Mouse (Mus musculus): ENCODE data around the gene Bin2.
A peak's percentile ranks its signal among the peaks of the same experiment; 100 is the strongest.
"Not testable (repeated sequence)": the region's sequence is repeated elsewhere in the genome, so short reads cannot be mapped to it uniquely, and the experiment has no call there.

The Bin2 gene

DNA sequence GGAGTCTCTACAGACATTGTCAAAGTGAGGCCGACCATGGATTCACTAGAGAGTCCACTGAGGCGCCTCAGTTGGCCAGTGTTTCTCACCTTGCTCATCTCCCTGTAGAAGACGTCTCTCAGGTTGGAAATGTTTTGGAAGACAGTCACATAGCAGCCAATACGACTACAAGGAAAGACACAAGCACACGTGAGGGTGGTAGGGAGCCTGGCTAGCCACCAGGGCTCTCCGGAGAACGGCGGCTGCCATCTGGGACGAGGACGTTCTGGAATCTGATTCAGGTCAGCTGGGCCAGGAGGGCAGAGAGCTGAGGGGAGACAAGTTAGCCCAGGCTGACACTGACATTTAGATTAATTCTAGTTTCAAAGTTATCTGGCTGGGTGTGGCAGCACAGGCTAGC, 19.2 kb downstream of the Bin2 start:
- no peak for DNase-seq (ENCODE audit: low read depth)

DNA sequence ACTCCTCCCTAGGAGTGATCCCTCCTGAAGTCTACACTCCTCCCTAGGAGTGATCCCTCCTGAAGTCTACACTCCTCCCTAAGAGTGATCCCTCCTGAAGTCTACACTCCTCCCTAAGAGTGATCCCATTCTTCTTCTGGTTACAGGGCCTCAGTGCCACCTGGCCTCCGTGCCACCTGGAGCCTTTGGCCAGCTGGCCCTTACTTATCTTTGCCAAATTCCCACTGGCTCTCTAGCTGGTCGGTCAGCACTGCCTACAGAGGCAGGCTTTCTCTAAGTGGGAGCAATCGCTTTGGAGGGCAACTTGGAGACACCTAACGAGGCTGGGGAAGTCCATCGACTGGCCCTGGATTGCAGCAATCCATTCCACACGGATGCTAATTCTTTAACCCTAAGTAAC, 23.2 kb downstream of the Bin2 start:
- DNase-seq (ENCODE audit: low read depth), result no peak

- DNase-seq (ENCODE audit: low read depth), result peak; percentile 70
These were observed 26.9 kb downstream of the Bin2 start for GRCm38 (mm10) chr15:100642451-100642850.

DNA sequence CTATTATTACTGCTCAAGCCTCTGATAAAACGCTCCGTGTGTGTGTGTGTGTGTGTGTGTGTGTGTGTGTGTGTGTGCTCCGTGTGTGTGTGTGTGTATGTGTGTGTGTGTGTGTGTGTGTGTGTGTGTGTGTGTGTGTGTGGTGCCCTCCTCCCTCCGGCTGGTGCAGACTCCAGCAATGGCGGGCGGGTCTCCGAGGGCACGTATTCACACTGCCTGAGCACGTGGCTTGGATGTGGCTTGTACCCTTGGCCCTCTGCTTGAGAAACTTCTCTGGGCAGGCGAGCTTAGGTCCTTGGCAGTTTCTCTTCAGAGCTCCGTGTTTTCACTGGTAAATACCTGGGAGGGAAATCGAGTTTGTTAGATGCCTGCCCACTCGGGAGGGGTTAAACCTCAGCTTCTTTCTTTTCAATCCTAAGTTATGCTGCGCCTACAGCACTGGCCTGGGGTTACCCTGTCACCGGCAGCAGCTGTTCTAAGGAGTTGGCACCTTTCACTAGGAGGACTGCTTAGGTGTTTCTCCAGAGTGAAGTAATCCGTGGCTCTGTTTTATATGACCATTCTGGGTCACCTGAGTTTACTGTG, 28.0 kb downstream of the Bin2 start:
- DNase-seq (ENCODE audit: low read depth), result no peak

GRCm38 (mm10) chr15:100639972-100640750, 29.2 kb downstream of the Bin2 start:
- no peak for DNase-seq (ENCODE audit: low read depth)

DNA sequence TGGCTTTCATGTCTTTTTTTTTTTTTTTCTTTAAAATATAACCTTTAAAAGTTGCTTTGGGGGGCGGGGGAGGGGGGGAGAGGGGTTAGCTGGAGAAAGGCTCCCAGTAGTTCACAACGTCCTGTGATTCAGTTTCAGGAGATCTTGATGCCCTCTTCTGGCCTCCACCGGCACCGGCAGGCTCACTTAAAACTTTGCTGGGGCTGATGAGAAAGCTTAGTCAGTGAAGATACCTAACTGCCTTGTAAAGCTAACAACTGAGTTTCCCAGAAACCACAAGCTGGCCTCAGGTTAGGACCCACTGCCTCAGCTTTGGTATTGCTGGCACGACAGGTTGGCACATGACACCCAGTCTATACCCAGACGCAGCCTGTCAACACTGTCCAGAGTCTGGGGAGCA, 31.7 kb downstream of the Bin2 start:
- DNase-seq (ENCODE audit: low read depth), result peak; percentile 64

DNA sequence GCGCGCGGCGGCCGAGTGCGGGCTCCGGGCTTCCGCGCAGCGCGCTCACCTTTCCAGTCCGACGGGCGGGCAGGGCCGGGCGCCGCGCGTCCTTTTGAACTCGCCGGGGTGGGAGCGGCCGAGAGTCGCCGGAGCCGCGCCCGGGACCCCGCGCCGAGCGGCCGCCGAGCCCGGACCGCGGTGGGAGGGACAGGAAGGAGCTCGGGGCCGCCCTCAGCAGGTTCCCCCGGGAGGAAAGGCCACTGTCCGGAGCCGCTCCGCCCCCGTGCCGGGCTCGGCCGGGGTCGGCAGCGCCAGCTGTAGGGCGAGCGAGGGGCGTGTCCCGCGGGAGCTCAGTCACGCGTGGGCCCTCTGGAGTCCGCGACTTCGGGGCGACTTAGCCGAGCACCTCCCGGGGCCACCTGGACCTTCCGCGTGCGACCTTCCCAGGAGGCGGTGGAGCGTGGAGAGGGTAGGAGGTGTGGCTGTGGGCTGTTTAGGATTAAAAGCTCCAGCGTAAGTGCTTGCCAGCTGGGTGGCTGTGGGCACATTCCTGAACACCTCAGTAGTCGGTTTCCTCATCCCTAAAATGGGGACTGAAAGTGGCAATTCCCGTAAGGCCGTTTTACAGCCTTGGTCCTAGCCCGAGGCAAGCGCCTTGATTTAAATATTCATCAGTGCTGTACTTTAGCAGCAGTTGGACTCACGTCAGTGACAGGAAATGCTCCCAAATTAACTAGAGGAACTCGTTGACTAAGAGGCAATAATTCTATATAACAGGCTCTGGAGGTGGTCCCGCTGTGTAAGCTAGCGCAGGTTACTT, 32.5 kb downstream of the Bin2 start, which contains the start of gene Smagp:
Smagp (minus strand) TSS at position 241 of the 802 bp plus-strand sequence.
- DNase-seq (ENCODE audit: low read depth), result no peak

DNA sequence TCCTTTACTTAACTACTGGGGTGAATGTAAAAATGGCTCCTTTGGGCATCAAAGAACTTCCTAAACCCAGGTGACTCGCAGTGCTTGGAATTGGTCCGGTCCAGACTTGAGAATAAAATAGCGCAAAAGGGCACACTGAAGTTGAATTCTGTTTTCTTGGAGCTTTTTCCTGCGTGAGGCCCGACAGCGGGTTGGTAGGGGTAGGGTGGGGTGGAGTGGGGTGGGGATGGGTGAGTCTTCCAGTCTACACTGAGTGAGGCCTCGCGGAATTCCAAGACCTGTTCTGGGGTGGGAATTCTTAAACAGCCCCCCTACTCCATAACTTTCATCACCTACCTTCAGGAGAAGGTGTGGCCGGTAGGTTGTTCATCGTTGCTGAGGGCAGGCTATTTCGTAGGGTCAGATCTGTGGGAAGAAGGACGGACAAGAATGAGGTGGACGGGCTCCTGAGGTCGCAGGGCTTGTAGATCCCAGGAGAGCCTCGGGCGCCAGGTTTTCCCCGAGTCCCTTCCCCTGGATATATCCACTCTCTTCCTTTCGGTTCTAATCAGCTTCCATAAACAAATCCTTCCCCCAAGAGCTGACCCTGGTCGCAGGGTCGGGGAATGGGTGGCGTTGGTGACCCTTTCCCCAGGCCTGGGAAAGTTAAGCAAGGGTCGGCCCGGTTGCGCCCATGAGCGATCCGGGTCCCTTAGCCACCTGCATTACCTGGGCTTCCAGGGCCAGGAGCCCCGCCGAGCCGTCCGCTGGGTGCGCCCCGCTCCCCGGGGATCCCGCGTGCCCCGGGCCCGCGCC, 33.3 kb downstream of the Bin2 start:
- DNase-seq (ENCODE audit: low read depth), result no peak

DNA sequence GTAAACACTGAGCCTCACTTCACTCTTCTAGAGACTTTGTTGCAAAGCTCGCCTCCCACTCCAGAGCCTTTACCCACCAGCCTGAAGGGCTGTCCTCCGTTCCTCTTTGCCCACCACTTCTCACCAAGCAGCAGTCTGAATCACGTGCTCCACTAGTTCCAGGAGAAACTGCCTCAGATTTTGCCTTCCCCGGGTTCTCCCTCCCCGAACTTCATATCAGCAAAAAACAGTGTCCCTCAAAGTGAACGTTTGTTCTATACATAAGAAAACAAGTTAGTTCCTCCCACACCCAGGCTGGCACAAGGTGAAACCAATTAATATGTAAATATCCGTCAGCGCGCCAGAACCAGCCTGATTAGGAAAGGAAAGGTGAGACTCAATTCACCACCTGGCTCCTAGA, 34.1 kb downstream of the Bin2 start:
- no peak for DNase-seq (ENCODE audit: low read depth)

GRCm38 (mm10) chr15:100633341-100633740, 36.0 kb downstream of the Bin2 start:
- DNase-seq (ENCODE audit: low read depth), result no peak

DNA sequence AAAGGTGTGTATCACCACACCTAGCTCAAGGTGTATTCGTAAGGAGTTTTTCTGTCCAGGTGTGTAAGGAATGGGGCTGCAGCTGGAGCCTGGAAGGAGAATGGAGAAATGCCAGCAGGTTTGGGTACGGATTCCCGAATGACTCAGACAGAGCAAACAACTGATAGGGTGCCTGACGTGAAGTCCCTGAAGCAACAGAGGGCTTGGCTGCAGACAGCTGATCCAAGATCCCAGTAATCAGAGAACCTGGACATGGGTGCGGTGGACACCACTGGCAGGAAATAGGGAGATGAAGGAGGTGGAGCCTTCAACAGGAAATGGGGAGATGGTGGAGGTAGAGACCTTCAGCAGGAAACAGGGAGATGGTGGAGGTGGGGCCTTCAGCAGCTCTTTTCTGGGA, 37.0 kb downstream of the Bin2 start:
- no peak for DNase-seq (ENCODE audit: low read depth)

DNA sequence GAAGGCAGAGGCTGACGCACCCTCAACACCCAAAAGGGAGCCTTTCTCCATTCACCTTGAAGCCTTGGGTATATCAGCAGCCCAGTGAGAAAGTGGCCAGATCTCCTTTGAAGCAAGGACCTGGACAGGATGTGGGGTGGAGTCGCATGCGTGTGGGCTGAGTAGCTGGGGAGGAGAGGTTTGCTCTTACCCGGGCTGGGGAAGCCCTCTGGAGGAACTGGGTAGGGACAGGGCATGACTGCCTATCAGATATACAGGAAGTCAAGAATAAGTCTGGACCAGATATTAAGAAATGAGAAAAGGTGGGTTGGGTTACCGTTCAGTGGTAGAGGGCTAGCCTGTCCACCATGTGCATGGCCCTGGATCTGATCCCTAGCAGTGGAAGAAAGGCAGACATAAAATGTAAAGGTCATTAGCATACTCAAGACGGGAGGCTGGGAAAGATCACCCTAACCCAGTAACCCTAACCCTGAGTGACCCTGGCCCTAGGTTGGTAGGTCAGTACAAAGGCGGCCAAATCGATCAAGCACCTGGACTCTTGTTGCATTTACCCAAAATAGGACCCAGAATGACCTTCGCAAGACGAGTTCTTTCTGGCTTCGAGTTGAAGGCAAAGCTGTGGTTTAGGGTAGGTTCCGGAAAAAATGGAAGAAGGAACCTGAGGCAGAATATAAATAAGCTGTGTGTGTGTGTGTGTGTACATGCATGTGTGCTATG, 37.7 kb downstream of the Bin2 start:
- DNase-seq (ENCODE audit: low read depth), result peak; percentile 80

DNA sequence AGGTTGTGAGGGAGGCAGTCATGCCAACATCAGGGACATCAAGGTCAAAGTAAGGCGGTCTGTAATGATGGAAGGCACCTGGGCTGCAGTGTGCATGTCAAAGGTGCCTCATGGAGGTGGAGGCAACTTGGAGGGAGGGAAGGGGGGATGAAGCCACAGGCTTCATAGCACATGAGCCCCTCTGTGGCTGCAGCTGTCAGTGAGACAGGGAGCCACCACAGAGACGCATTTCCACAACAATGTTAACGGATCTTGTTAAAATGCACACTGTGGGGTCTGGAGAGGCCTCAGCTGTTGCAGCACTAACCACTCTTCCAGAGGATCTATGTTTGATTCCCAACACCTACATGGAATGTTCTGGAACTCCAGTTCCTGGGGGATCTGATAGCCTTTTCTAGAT, 39.2 kb downstream of the Bin2 start:
- DNase-seq (ENCODE audit: low read depth), result no peak

- DNase-seq (ENCODE audit: low read depth), result no peak
These were observed 40.6 kb downstream of the Bin2 start for GRCm38 (mm10) chr15:100628797-100629196.

GRCm38 (mm10) chr15:100627774-100628370, 41.5 kb downstream of the Bin2 start:
- DNase-seq (ENCODE audit: low read depth), result no peak

GRCm38 (mm10) chr15:100627287-100627686, 42.1 kb downstream of the Bin2 start:
- DNase-seq (ENCODE audit: low read depth), result peak; percentile 39

- DNase-seq (ENCODE audit: low read depth), result no peak
These were observed 44.9 kb downstream of the Bin2 start for GRCm38 (mm10) chr15:100624435-100624834.

DNA sequence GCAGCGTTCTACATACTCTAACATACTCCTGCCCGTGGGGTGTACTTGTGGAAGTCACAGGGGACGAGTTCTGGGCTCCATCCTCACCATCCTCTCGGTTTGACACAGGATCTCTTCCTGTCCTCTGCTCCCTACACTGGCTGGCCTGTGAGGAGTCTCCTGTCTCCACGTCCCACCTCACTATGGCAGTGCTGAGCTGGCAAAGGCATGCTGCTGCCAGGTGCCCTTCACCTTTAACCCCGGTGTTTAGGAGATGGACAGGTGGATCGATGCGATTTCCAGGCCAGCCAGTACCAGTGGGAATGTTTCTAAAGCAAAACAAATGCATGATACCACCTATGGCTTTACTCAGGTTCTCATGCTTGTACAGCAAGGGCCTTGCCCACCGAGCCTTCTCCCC, 45.6 kb downstream of the Bin2 start:
- DNase-seq (ENCODE audit: low read depth), result no peak

DNA sequence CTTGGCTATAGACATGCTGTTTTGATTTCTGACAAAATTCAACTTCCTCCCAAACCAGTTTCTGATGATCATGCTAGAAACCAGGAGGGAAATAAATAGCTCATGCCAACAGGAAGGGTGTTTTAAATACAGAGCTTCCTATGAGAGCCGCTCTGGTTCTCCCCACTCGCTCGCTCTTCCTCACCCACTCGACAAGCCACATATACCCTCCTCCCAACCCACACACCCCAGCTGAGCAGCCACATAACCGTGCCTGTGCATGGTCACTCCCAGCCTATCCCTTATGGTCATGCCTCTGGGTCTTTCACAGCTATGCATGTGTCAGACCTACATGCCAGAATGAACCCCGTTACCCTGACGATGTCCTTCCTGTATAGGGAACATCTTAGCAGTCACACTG, 47.2 kb downstream of the Bin2 start:
- DNase-seq (ENCODE audit: low read depth), result peak; percentile 51

- DNase-seq (ENCODE audit: low read depth), result not testable (repeated sequence)
These were observed 47.7 kb downstream of the Bin2 start for GRCm38 (mm10) chr15:100621671-100622070.

DNA sequence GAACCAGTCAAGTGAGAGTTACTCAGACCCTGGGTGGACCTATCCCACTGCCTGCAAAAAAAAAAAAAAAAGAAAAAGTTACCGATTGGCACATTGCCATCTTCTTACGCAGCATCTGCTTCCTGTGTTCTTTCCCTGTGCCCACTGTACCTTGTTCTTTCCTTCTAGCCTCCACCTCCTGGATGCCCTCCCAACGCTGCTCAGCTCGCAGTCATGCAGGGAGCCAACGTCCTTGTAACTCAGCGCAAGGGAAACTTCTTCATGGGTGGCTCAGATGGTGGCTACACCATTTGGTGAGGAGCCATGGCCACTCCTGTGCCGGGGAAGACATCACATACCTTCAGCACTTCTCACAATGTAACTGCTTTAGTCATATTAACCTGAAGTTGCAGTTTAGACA, 50.2 kb downstream of the Bin2 start:
- DNase-seq (ENCODE audit: low read depth), result peak; percentile 45
